Mouse (Mus musculus) left cerebral cortex, postnatal 25 days (tissue): ENCODE measurements at regions not wholly inside any gene's neighbourhood (a gene's known extent, or its start where the extent isn't known, plus 50 kb on each side); places are given as distances from the start of the nearest gene placed in this dataset.
A peak's percentile ranks its signal among the peaks of the same experiment; 100 is the strongest.

Experiments used
- DNase-seq, 2 experiments: peaks; one replicate each; pipeline ENCODE4 v3.0.0; 2022; ENCODE audit warnings: low spot score in 2 of 2, mixed read lengths in 1 of 2
- intact Hi-C: fragments of 180-260 bp; cut with DNase I; formaldehyde crosslinking; loops from one replicate; pipeline ENCODE4 v1.15.1; 2025

- no peak for DNase-seq
- intact Hi-C loops = no loop called here
Observed at GRCm38 (mm10) chr4:131569156-131569555, 268.9 kb downstream of the Ptpru start.

GRCm38 (mm10) chr4:131577571-131577970 lies 260.5 kb downstream of the Ptpru start:
- intact Hi-C loops = no loop called here
- DNase-seq = no peak

GRCm38 (mm10) chr4:131585946-131586345 lies 252.1 kb downstream of the Ptpru start:
- intact Hi-C loops = no loop called here
- no peak for DNase-seq

GRCm38 (mm10) chr4:131587536-131587935 lies 250.6 kb downstream of the Ptpru start:
- DNase-seq = no peak
- intact Hi-C loops = no loop called here

- intact Hi-C loops = no loop called here
- no peak for DNase-seq
Observed at GRCm38 (mm10) chr4:131590136-131590535, 248.0 kb downstream of the Ptpru start.

GRCm38 (mm10) chr4:131591456-131591855 lies 246.6 kb downstream of the Ptpru start:
- no peak for DNase-seq
- intact Hi-C loops = no loop called here

GRCm38 (mm10) chr4:131597996-131598395 lies 240.1 kb downstream of the Ptpru start:
- intact Hi-C loops = no loop called here
- no peak for DNase-seq

- peak in 1 of 2 experiments; percentile 61 for DNase-seq
- intact Hi-C loops = no loop called here
Observed at GRCm38 (mm10) chr4:131614434-131614833, 223.7 kb downstream of the Ptpru start.

- peak in 1 of 2 experiments; percentile 25 for DNase-seq
- intact Hi-C loops = no loop called here
Observed at GRCm38 (mm10) chr4:131615587-131615986, 222.5 kb downstream of the Ptpru start.

GRCm38 (mm10) chr4:131638105-131638504 lies 200.0 kb downstream of the Ptpru start:
- intact Hi-C loops = no loop called here
- no peak for DNase-seq

- no peak for DNase-seq
- intact Hi-C loops = no loop called here
Observed at GRCm38 (mm10) chr4:131656034-131656433, 182.1 kb downstream of the Ptpru start.

GRCm38 (mm10) chr4:131657922-131658321 lies 180.2 kb downstream of the Ptpru start:
- intact Hi-C loops = no loop called here
- no peak for DNase-seq

- no peak for DNase-seq
- intact Hi-C loops = no loop called here
Observed at GRCm38 (mm10) chr4:131660931-131661330, 177.2 kb downstream of the Ptpru start.

- intact Hi-C loops = no loop called here
- no peak for DNase-seq
Observed at GRCm38 (mm10) chr4:131671784-131672515, 166.1 kb downstream of the Ptpru start.

GRCm38 (mm10) chr4:131677966-131678365 lies 160.1 kb downstream of the Ptpru start:
- no peak for DNase-seq
- intact Hi-C loops = no loop called here

- intact Hi-C loops = no loop called here
- DNase-seq = no peak
Observed at GRCm38 (mm10) chr4:131683176-131683575, 154.9 kb downstream of the Ptpru start.

GRCm38 (mm10) chr4:131685544-131685943 lies 152.5 kb downstream of the Ptpru start:
- intact Hi-C loops = no loop called here
- no peak for DNase-seq

GRCm38 (mm10) chr4:131694232-131694631 lies 143.9 kb downstream of the Ptpru start:
- no peak for DNase-seq
- intact Hi-C loops = no loop called here

GRCm38 (mm10) chr4:131695941-131696912 lies 141.9 kb downstream of the Ptpru start:
- peak; percentile 37 to 71 for DNase-seq
- intact Hi-C loops = no loop called here
